Mouse (Mus musculus) adrenal gland, postnatal 4 days (tissue): ENCODE results near the gene Rhox4d. TPM values are rescaled to one million over a fixed set of nuclear protein-coding genes. Genes with fewer than 3 reads are reported as not detected.
"Not testable (repeated sequence)": the region's sequence is repeated elsewhere in the genome, so short reads cannot be mapped to it uniquely, and the experiment has no call there.

Experiments used
- DNase-seq, 2 experiments: peaks; one replicate each; pipeline ENCODE4 v3.0.0; 2021 to 2022; ENCODE audit warnings: low spot score in 2 of 2, mixed read lengths in 2 of 2
- long read RNA-seq, 2 experiments: library from polyadenylated mRNA; stranded (forward); transcript quantifications; one replicate each; pipeline ENCODE4 v2.0.0; 2021
- total RNA-seq, 2 experiments: library from RNA; stranded (reverse); gene quantifications; 2 replicates each; pipeline ENCODE4 v1.2.3; 2021

Rhox4d gene
- total RNA-seq = not detected
- long read RNA-seq, experiment 1 = 0 reads
- long read RNA-seq, experiment 2 = 0 reads

DNA sequence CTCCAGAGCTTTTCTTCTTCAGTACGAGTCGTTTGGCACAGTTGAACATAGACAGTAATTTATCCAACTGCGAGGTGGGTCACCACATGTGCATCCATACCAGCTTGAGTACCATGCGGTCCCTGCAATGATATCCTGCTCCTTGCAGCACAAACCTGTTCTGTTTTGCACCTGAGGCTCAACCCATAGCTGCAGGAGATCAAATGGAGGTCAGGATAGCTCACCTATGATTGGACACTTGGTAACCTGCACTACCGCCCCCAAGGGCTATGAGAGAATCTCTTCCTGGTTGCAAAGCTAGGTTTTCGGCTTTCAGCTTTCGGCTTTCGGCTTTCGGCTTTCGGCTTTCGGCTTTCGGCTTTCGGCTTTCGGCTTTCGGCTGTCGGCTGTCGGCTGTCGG lies at the start of gene Rhox4d:
Gene Rhox4d (plus strand): TSS at position 301 of the 400 bp plus-strand sequence.
- DNase-seq = not testable (repeated sequence)

DNA sequence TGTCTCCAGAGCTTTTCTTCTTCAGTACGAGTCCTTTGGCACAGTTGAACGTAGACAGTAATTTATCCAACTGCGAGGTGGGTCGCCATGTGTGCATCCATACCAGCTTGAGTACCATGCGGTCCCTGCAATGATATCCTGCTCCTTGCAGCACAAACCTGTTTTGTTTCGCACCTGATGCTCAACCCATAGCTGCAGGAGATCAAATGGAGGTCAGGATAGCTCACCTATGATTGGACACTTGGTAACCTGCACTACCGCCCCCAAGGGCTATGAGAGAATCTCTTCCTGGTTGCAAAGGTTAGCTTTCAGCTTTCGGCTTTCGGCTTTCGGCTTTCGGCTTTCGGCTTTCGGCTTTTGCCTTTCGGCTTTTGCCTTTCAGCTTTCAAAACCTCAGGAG lies 34.1 kb upstream of the Rhox4d start, which contains the start of gene Rhox4c:
Gene Rhox4c (plus strand): TSS at position 301 of the 400 bp plus-strand sequence.
- DNase-seq = not testable (repeated sequence)

DNA sequence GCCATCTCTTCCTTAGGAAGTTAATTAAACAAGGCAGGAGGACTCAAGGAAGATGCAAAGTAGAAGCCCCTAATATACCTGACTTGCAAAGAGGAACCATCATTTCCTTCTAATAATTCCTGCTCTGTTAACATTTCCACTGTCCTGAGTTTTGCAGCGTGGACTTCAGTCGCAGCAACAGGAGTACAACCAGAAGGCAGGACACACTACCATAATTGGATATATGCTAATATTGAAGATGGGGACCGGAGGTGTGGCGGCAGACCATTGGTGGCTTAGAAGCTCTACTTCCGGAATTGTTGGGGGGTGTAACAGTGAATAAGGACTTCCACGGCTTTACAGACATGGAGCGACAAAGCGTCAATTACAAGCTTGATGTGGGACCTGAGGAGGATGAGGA lies 16.0 kb downstream of the Rhox4d start, which contains the start of gene Rhox2e:
Gene Rhox2e (plus strand): TSS at position 301 of the 400 bp plus-strand sequence.
- DNase-seq = not testable (repeated sequence)

DNA sequence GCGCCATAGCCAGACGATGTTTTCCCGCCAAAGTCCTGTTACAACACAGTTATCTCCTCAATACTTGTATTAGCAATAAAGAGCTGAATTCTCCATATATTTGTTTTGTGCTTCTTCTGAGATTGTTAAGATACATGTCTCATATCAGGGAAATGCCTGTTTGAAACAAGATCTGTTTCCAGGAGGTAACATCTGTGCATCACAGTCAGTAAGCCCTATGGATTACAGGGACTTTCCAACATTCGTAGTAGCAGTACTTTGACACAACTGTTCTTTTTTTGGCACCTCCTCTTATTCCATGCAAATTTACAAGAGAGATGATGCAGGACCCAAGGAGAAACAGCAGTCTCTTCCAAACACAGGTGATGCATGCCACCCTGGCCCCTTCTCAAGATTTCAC lies 27.6 kb downstream of the Rhox4d start, which contains the start of gene Rhox3e:
Gene Rhox3e (plus strand): TSS at position 301 of the 400 bp plus-strand sequence.
- DNase-seq = not testable (repeated sequence)

DNA sequence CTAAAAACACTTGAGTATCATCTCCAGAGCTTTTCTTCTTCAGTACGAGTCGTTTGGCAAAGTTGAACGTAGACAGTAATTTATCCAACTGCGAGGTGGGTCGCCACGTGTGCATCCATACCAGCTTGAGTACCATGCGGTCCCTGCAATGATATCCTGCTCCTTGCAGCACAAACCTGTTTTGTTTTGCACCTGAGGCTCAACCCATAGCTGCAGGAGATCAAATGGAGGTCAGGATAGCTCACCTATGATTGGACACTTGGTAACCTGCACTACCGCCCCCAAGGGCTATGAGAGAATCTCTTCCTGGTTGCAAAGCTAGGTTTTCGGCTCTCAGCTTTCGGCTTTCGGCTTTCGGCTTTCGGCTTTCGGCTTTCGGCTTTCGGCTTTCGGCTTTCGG lies 43.0 kb downstream of the Rhox4d start, which contains the start of gene Rhox4e:
Gene Rhox4e (plus strand): TSS at position 301 of the 400 bp plus-strand sequence.
- DNase-seq = not testable (repeated sequence)

Other genes with a start within 250 kb of the Rhox4d start
- not detected for gene Rhox4a, start 249.0 kb upstream of the Rhox4d start, total RNA-seq
- gene Rhox3a2, start 134.3 kb upstream of the Rhox4d start, total RNA-seq = not detected
- gene Rhox4a2, start 123.5 kb upstream of the Rhox4d start, total RNA-seq = not detected
- gene Rhox2b, start 102.3 kb upstream of the Rhox4d start, total RNA-seq = not detected
- not detected for gene Rhox4b, start 81.9 kb upstream of the Rhox4d start, total RNA-seq
- gene Rhox2c, start 60.7 kb upstream of the Rhox4d start, total RNA-seq = not detected
- gene Rhox3c, start 55.8 kb upstream of the Rhox4d start, total RNA-seq = not detected
- gene Rhox4c, start 34.0 kb upstream of the Rhox4d start, total RNA-seq = not detected
- not detected for gene Rhox2d, start 20.9 kb upstream of the Rhox4d start, total RNA-seq
- not detected for gene Rhox2e, start 16.1 kb downstream of the Rhox4d start, total RNA-seq
- not detected for gene Rhox3e, start 27.7 kb downstream of the Rhox4d start, total RNA-seq
- not detected for gene Rhox4e, start 43.1 kb downstream of the Rhox4d start, total RNA-seq
- not detected for gene Rhox2f, start 57.0 kb downstream of the Rhox4d start, total RNA-seq
- not detected for gene Rhox3f, start 66.6 kb downstream of the Rhox4d start, total RNA-seq
- not detected for gene Rhox4f, start 93.3 kb downstream of the Rhox4d start, total RNA-seq
- not detected for gene Rhox3g, start 114.3 kb downstream of the Rhox4d start, total RNA-seq
- not detected for gene Rhox2g, start 129.1 kb downstream of the Rhox4d start, total RNA-seq
- gene Rhox4g, start 137.0 kb downstream of the Rhox4d start, total RNA-seq = not detected
- gene Rhox3h, start 154.4 kb downstream of the Rhox4d start, total RNA-seq = not detected
- not detected for gene Rhox2h, start 158.9 kb downstream of the Rhox4d start, total RNA-seq